Mouse (Mus musculus) 416B (cell line): Measurements from ENCODE around the gene Vmn1r181.
A peak's percentile ranks its signal among the peaks of the same experiment; 100 is the strongest.
"Not testable (repeated sequence)": the region's sequence is repeated elsewhere in the genome, so short reads cannot be mapped to it uniquely, and the experiment has no call there.

ENCODE experiments used
- DNase-seq: peaks from one replicate; pipeline ENCODE4 v3.0.0; 2011; ENCODE audit warnings: low read depth

Vmn1r181 gene

GRCm38 (mm10) chr7:23974315-23974714 is at the start of gene Vmn1r181:
Gene Vmn1r181, plus strand, starts transcription at chr7:23974615.
- DNase-seq, result not testable (repeated sequence)

- DNase-seq, result no peak
Measured at GRCm38 (mm10) chr7:23926678-23927077, 47.7 kb upstream of the Vmn1r181 start, which contains the start of gene Vmn1r179. Gene Vmn1r179, plus strand, starts transcription at chr7:23926978.

- DNase-seq, result no peak
Measured at GRCm38 (mm10) chr7:23950332-23950731, 24.1 kb upstream of the Vmn1r181 start, which contains the start of gene Vmn1r180. Gene Vmn1r180, plus strand, starts transcription at chr7:23950632.

GRCm38 (mm10) chr7:23968044-23968443 is 6.4 kb upstream of the Vmn1r181 start:
- peak; percentile 36 for DNase-seq

GRCm38 (mm10) chr7:24001391-24001790 is 27.0 kb downstream of the Vmn1r181 start, which contains the start of gene V1rd19:
Gene V1rd19, plus strand, starts transcription at chr7:24001691.
- DNase-seq, result no peak
